Comparison of ENCODE assay signal across 13 mouse cellular contexts in genomic region chr11:101011641-101012040, GRCm38 (mm10). TPM values are rescaled to one million over a fixed set of nuclear protein-coding genes. Genes with fewer than 3 reads are reported as not detected.
DNase-seq lines count a peak whose midpoint lies in the region; ATAC-seq and TF ChIP-seq lines count a peak whose summit lies in the region.
"Had no signal": no experiment of that assay in that cellular context is flagged by ENCODE, and none has a peak within 500 bp of the region (broad histone marks: within the 10 kb centered on the region; RNA-seq: fewer than 3 reads in every experiment).

No protein-coding gene starts in this region.

- peak overlapping the region; percentile 78 for H3K4me2 ChIP-seq in forebrain, embryonic 13.5 days
- peak overlapping the region; percentile 5; the same call in 1 of the 2 replicates for H3K4me2 ChIP-seq in lung, embryonic 14.5 days
- H3K4me2 ChIP-seq in hindbrain, embryonic 14.5 days (replicated peaks): peak overlapping the region; percentile 58
- H3K4me2 ChIP-seq in midbrain, embryonic 16.5 days (ENCODE audit: low read length): peak overlapping the region; percentile 77

- H3K27ac ChIP-seq in forebrain, embryonic 13.5 days: no peak overlapping the region; the same call in 1 of the 2 replicates
- no peak overlapping the region for H3K27ac ChIP-seq in forebrain, embryonic 10.5 days
- no peak overlapping the region for H3K27ac ChIP-seq in lung, embryonic 14.5 days (ENCODE audit: low read depth)
- H3K27ac ChIP-seq in hindbrain, embryonic 14.5 days: peak overlapping the region; percentile 39; the same call in 1 of the 2 replicates
- H3K27ac ChIP-seq in midbrain, embryonic 16.5 days (ENCODE audit: low read length): no peak overlapping the region
- H3K27ac ChIP-seq in thymus, adult 2 months (ENCODE audit: control insufficient read depth, insufficient read depth, low read length): no peak overlapping the region
- H3K27ac ChIP-seq: embryonic facial prominence, embryonic 10.5 days had no signal

- peaks cover 31% of the 10 kb centered on the region for H3K36me3 ChIP-seq in forebrain, embryonic 13.5 days (ENCODE audit: poor library complexity, severe bottlenecking)
- H3K36me3 ChIP-seq in forebrain, embryonic 10.5 days (replicated peaks): peaks cover 35% of the 10 kb centered on the region
- peaks cover 24% of the 10 kb centered on the region for H3K36me3 ChIP-seq in lung, embryonic 14.5 days (ENCODE audit: insufficient read depth)
- H3K36me3 ChIP-seq in hindbrain, embryonic 14.5 days (replicated peaks; ENCODE audit: control insufficient read depth, insufficient read depth): peaks cover 45% of the 10 kb centered on the region
- H3K36me3 ChIP-seq in midbrain, embryonic 16.5 days (ENCODE audit: control insufficient read depth, insufficient read depth, low read length): peaks cover 4% of the 10 kb centered on the region; the same call in 1 of the 2 replicates
- H3K36me3 ChIP-seq in thymus, adult 2 months (ENCODE audit: control insufficient read depth, insufficient read depth, low read length): no peaks in the 10 kb centered on the region

- DNase-seq in forebrain, embryonic 10.5 days (ENCODE audit: extremely low spot score, low spot score): no peak
- DNase-seq in lung, embryonic 14.5 days: no peak
- DNase-seq in lung, postnatal 25 days (ENCODE audit: low spot score): no peak
- no peak for DNase-seq in hindbrain, embryonic 14.5 days (ENCODE audit: low spot score)
- DNase-seq in thymus, adult 2 months: no peak
- DNase-seq in thymus, adult 18-20 months: no peak
- DNase-seq: kidney, adult 2 months; lung, adult 18-20 months; right cerebral cortex, postnatal 4 days had no signal

- H3K4me1 ChIP-seq in forebrain, embryonic 13.5 days: peaks cover 26% of the 10 kb centered on the region
- H3K4me1 ChIP-seq in forebrain, embryonic 10.5 days: peaks cover 24% of the 10 kb centered on the region
- no peaks in the 10 kb centered on the region; the same call in 1 of the 2 replicates for H3K4me1 ChIP-seq in lung, embryonic 14.5 days (ENCODE audit: insufficient read depth)
- peaks cover 25% of the 10 kb centered on the region for H3K4me1 ChIP-seq in hindbrain, embryonic 14.5 days (replicated peaks; ENCODE audit: control insufficient read depth, insufficient read depth, low read length)
- H3K4me1 ChIP-seq in midbrain, embryonic 16.5 days (ENCODE audit: control insufficient read depth, insufficient read depth, low read length): peaks cover 40% of the 10 kb centered on the region
- H3K4me1 ChIP-seq in thymus, adult 2 months (replicated peaks; ENCODE audit: control insufficient read depth, insufficient read depth, low read length): peaks cover 11% of the 10 kb centered on the region; the same call in 1 of the 2 replicates

- no peak for TF ChIP-seq POLR2A in thymus, adult 2 months (IDR thresholded peaks at IDR 0.05; ENCODE audit: control insufficient read depth, extremely low read depth, insufficient read depth, low read length, poor library complexity)

- WGBS in forebrain, embryonic 13.5 days: 85% methylated on average over 6 of the region's 6 CpGs
- 86% methylated on average over 6 of the region's 6 CpGs for WGBS in forebrain, embryonic 10.5 days
- WGBS in lung, embryonic 14.5 days: 76% methylated on average over 6 of the region's 6 CpGs
- WGBS in hindbrain, embryonic 14.5 days: 79% methylated on average over 6 of the region's 6 CpGs
- 71% methylated on average over 6 of the region's 6 CpGs for WGBS in midbrain, embryonic 16.5 days
- 87% methylated on average over 6 of the region's 6 CpGs for WGBS in thymus, adult 2 months

- H3K9me3 ChIP-seq in forebrain, embryonic 13.5 days (replicated peaks): no peaks in the 10 kb centered on the region
- H3K9me3 ChIP-seq in forebrain, embryonic 10.5 days: no peaks in the 10 kb centered on the region
- H3K9me3 ChIP-seq in lung, embryonic 14.5 days (ENCODE audit: low read depth, low read length): no peaks in the 10 kb centered on the region
- no peaks in the 10 kb centered on the region for H3K9me3 ChIP-seq in hindbrain, embryonic 14.5 days (ENCODE audit: control insufficient read depth, low read length)
- H3K9me3 ChIP-seq in midbrain, embryonic 16.5 days (replicated peaks; ENCODE audit: control insufficient read depth, low read length, poor library complexity, severe bottlenecking): no peaks in the 10 kb centered on the region
- H3K9me3 ChIP-seq: embryonic facial prominence, embryonic 10.5 days had no signal

- peak overlapping the region; percentile 68; the same call in 1 of the 2 replicates for H3K4me3 ChIP-seq in forebrain, embryonic 13.5 days
- H3K4me3 ChIP-seq in forebrain, embryonic 10.5 days: no peak overlapping the region
- H3K4me3 ChIP-seq in lung, embryonic 14.5 days (ENCODE audit: low read depth, low read length): no peak overlapping the region
- H3K4me3 ChIP-seq in hindbrain, embryonic 14.5 days (replicated peaks; ENCODE audit: low read length): peak overlapping the region; percentile 64
- H3K4me3 ChIP-seq in midbrain, embryonic 16.5 days (ENCODE audit: low read depth, low read length): peak overlapping the region; percentile 52
- H3K4me3 ChIP-seq in thymus, adult 2 months (ENCODE audit: control insufficient read depth, insufficient read depth, low read length): no peak overlapping the region
- H3K4me3 ChIP-seq: myocyte had no signal

- peak overlapping the region; percentile 88; the same call in 1 of the 2 replicates for H3K9ac ChIP-seq in forebrain, embryonic 13.5 days
- no peak overlapping the region for H3K9ac ChIP-seq in lung, embryonic 14.5 days
- H3K9ac ChIP-seq in hindbrain, embryonic 14.5 days: peak overlapping the region; percentile 81
- H3K9ac ChIP-seq in midbrain, embryonic 16.5 days (ENCODE audit: low read depth, low read length): peak overlapping the region; percentile 87; the same call in 1 of the 2 replicates

- ATAC-seq in forebrain, embryonic 13.5 days: no peak
- no peak for ATAC-seq in lung, embryonic 14.5 days (ENCODE audit: insufficient read depth)
- ATAC-seq in hindbrain, embryonic 14.5 days (ENCODE audit: low FRiP score): no peak
- no peak for ATAC-seq in midbrain, embryonic 16.5 days

- 0 out of 2 replicates have a peak, but pooled peaks cover 3% of the 10 kb centered on the region for H3K27me3 ChIP-seq in forebrain, embryonic 13.5 days
- H3K27me3 ChIP-seq in forebrain, embryonic 10.5 days (ENCODE audit: poor library complexity, severe bottlenecking): no peaks in the 10 kb centered on the region
- no peaks in the 10 kb centered on the region for H3K27me3 ChIP-seq in lung, embryonic 14.5 days (ENCODE audit: insufficient read depth, low read length)
- no peaks in the 10 kb centered on the region for H3K27me3 ChIP-seq in hindbrain, embryonic 14.5 days (ENCODE audit: control insufficient read depth, insufficient read depth, low read length)
- H3K27me3 ChIP-seq in midbrain, embryonic 16.5 days (ENCODE audit: control insufficient read depth, insufficient read depth, low read depth, low read length): no peaks in the 10 kb centered on the region
- H3K27me3 ChIP-seq in thymus, adult 2 months (ENCODE audit: control insufficient read depth, insufficient read depth, low read length): peaks cover 2% of the 10 kb centered on the region; the same call in 1 of the 2 replicates

- no peak for TF ChIP-seq CTCF in lung, embryonic 14.5 days (IDR thresholded peaks at IDR 0.05; ENCODE audit: low read depth)
- no peak for TF ChIP-seq CTCF in thymus, adult 2 months (IDR thresholded peaks at IDR 0.05; ENCODE audit: borderline replicate concordance, control insufficient read depth, extremely low read depth, insufficient read depth, low read length, poor library complexity)

RNA-seq across cellular contexts. Expression of gene Atp6v0a1, which starts 2.4 kb away (rescaled TPM):
- 52.9 and 56.3 TPM in 2 replicates for polyA plus RNA-seq in forebrain, embryonic 13.5 days (2015; fragmentation: Nextera tagmentation; extraction: Ambion mirVana)
- polyA plus RNA-seq in forebrain, embryonic 10.5 days (2016; fragmentation: Nextera tagmentation; extraction: Ambion mirVana): 34.5 and 36.9 TPM in 2 replicates
- polyA plus RNA-seq in lung, embryonic 14.5 days (2014; fragmentation: Nextera tagmentation; extraction: Ambion mirVana): 32.8 and 38.0 TPM in 2 replicates
- polyA plus RNA-seq in hindbrain, embryonic 14.5 days (2014; fragmentation: Nextera tagmentation; extraction: Ambion mirVana): 143 and 152 TPM in 2 replicates
- 155 and 172 TPM in 2 replicates for polyA plus RNA-seq in midbrain, embryonic 16.5 days (2015; fragmentation: Nextera tagmentation; extraction: Ambion mirVana)
- polyA plus RNA-seq in thymus, adult 2 months (2012; rRNA removed): 35.9 and 39.7 TPM in 2 replicates

RNA-seq across cellular contexts. Expression of gene Cavin1, which starts 41.0 kb away (rescaled TPM):
- polyA plus RNA-seq in forebrain, embryonic 13.5 days (2015; fragmentation: Nextera tagmentation; extraction: Ambion mirVana): 19.5 and 23.4 TPM in 2 replicates
- 16.1 and 16.6 TPM in 2 replicates for polyA plus RNA-seq in forebrain, embryonic 10.5 days (2016; fragmentation: Nextera tagmentation; extraction: Ambion mirVana)
- polyA plus RNA-seq in lung, embryonic 14.5 days (2014; fragmentation: Nextera tagmentation; extraction: Ambion mirVana): 137 and 143 TPM in 2 replicates
- polyA plus RNA-seq in hindbrain, embryonic 14.5 days (2014; fragmentation: Nextera tagmentation; extraction: Ambion mirVana): 20.1 and 21.1 TPM in 2 replicates
- polyA plus RNA-seq in midbrain, embryonic 16.5 days (2015; fragmentation: Nextera tagmentation; extraction: Ambion mirVana): 40.0 TPM in 2 replicates
- polyA plus RNA-seq in thymus, adult 2 months (2012; rRNA removed): 18.9 and 22.4 TPM in 2 replicates

RNA-seq across cellular contexts. Expression of gene Naglu, which starts 58.2 kb away (rescaled TPM):
- 4.8 and 6.5 TPM in 2 replicates for polyA plus RNA-seq in forebrain, embryonic 13.5 days (2015; fragmentation: Nextera tagmentation; extraction: Ambion mirVana)
- polyA plus RNA-seq in forebrain, embryonic 10.5 days (2016; fragmentation: Nextera tagmentation; extraction: Ambion mirVana): 8.2 and 9.3 TPM in 2 replicates
- polyA plus RNA-seq in lung, embryonic 14.5 days (2014; fragmentation: Nextera tagmentation; extraction: Ambion mirVana): 13.2 and 14.0 TPM in 2 replicates
- 10.2 and 11.3 TPM in 2 replicates for polyA plus RNA-seq in hindbrain, embryonic 14.5 days (2014; fragmentation: Nextera tagmentation; extraction: Ambion mirVana)
- polyA plus RNA-seq in midbrain, embryonic 16.5 days (2015; fragmentation: Nextera tagmentation; extraction: Ambion mirVana): 13.2 and 14.2 TPM in 2 replicates
- 24.3 and 25.2 TPM in 2 replicates for polyA plus RNA-seq in thymus, adult 2 months (2012; rRNA removed)

Comparison
In these comparisons a context has a peak if more than half of its experiments do, and no peak if none do; other contexts are left out.
1. H3K4me3 ChIP-seq: peak in forebrain, embryonic 13.5 days (single experiment), hindbrain, embryonic 14.5 days (single experiment) and midbrain, embryonic 16.5 days (single experiment); none in forebrain, embryonic 10.5 days (single experiment), lung, embryonic 14.5 days (single experiment) and thymus, adult 2 months (single experiment).
2. H3K4me2 ChIP-seq: peak in every context shown above with its lines; median percentile 78 in forebrain, embryonic 13.5 days; 77 in midbrain, embryonic 16.5 days; 58 in hindbrain, embryonic 14.5 days; 5 in lung, embryonic 14.5 days.